Mouse (Mus musculus) lung, adult 2 months (tissue): ENCODE data around the gene Zfp697.

Experiments
- CTCF ChIP-seq: fragments of 200-500 bp; IDR thresholded peaks from 2 replicates; pipeline ENCODE4 v1.5.1; 2011; ENCODE audit warnings: mild to moderate bottlenecking, low read length, control low read depth; ENCODE audit not compliant: insufficient read depth
- POLR2A ChIP-seq: fragments of 200-500 bp; IDR thresholded peaks from 2 replicates; pipeline ENCODE4 v1.6.1; 2011; ENCODE audit warnings: low read depth, mild to moderate bottlenecking, control low read depth, low read length, borderline replicate concordance; ENCODE audit errors: extremely low read depth

DNA sequence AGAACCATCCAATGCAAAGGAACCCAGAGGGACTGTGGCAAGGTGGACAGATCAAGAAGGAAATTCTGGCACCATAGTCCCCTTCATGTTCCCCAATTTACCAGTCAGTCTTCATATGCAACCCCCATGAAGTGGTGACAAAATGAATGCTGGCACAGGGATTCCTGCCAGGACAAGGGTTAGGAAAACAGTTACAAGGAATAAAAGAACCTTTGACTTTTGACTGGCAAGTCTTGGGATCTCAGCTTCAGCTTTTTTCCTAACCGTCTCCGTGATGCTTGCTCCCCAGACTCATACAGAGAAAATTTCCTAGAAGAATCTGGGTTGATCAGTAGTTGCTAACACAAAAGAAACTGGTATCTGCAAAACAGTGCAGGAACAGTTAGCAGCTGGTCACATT, 351.5 kb downstream of the Zfp697 start:
- TF ChIP-seq POLR2A, result no peak
- no peak for TF ChIP-seq CTCF
